Mouse (Mus musculus) small intestine, adult 10 weeks (tissue): ENCODE measurements around the gene 4933425L06Rik. TPM values are rescaled to one million over a fixed set of nuclear protein-coding genes. Genes with fewer than 3 reads are reported as not detected.

Experiments
- polyA plus RNA-seq: library from polyadenylated mRNA; stranded (reverse); fragments of 350-450 nt; fragmentation: Illumina TruSeq; extraction: RNeasy Lipid Tissue Mini Kit (QIAGEN cat#74804); gene quantifications from one replicate; pipeline ENCODE4 v1.2.3, GENCODE M21; 2014; ENCODE audit warnings: low replicate concordance

Gene 4933425L06Rik
- polyA plus RNA-seq = not detected

DNA sequence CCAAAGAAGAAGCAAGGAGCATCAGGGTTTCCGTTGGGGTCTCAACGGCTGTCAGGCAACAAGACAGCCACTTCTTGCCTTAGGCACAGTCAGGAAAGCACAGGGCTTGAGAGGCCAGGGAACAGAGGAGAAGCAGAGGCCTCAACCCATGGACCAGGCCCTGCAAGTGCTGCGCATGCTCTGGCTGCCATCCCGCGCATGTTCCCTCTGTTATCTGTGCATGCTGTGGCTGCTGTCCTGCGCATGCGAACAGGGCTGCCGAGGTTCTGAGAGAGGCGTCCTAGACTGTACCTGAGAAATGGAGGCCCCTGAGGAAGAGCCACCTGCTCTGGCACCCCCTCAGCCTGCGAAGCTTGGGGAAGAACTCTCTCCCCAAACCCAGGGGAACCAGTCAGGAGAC lies at the start of gene 4933425L06Rik:
TSS of gene 4933425L06Rik (plus strand) at position 261 of the 400 bp plus-strand sequence.

DNA sequence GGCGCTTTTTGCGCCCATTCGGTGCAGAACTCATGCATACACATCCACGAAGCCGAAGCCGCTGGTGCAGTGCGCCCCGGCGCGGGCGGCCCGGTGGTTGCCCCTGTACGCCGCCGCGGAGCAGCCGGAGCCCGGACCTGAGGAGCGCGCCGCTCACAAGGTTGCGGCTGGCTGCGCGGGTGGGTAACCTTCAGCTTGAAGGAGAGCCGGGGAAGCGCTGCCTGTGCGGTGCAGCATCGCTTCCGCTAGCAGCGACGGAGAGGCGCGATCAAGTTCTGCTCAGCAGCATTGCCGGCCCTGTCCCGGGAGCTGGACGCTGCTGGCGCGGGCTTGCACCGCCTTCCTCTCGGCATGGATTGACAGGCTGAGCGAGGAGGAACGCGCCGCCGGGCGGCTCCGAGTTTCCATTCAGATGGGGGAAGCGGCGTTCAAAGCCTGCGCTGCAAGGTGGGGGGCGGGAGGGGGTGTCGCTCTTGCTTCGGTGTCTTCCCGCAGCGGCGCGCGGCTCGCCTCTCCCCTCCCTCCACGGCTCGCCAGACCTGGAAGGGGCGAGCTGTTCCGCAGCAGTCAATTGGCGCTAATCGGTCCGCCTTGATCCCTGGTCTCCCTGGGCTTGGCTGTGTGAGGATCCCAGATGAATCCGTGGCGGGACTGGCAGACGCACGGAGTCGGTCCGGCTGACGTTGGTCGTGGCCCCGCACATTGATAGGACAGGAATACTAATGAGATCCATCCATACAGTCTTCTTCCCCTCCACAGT lies 27.6 kb upstream of the 4933425L06Rik start, which contains the start of gene Rgs7bp:
TSS of gene Rgs7bp (minus strand) at position 750 of the 760 bp plus-strand sequence.

Other genes with a start within 250 kb of the 4933425L06Rik start
- gene Shisal2b, start 218.2 kb upstream of the 4933425L06Rik start, polyA plus RNA-seq = 1.2 TPM
- 7.4 TPM for gene Rgs7bp, start 27.2 kb upstream of the 4933425L06Rik start, polyA plus RNA-seq
- 1.3 TPM for gene Rnf180, start 212.7 kb downstream of the 4933425L06Rik start, polyA plus RNA-seq